8 mouse cellular contexts compared by ENCODE assay signal in genomic region chr11:22513075-22513474, GRCm38 (mm10). TPM values are rescaled to one million over a fixed set of nuclear protein-coding genes. Genes with fewer than 3 reads are reported as not detected.
A peak's percentile ranks its signal among the peaks of the same experiment; 100 is the strongest.
DNase-seq lines count a peak whose midpoint lies in the region; ATAC-seq and TF ChIP-seq lines count a peak whose summit lies in the region.

No protein-coding gene starts in this region.

- H3ac ChIP-seq in myocyte (ENCODE audit: control insufficient read depth, insufficient read length), result peak overlapping the region; percentile 31

- no peak for ATAC-seq in kidney, embryonic 15.5 days (replicated peaks; ENCODE audit: low FRiP score)
- ATAC-seq in embryonic facial prominence, embryonic 11.5 days (replicated peaks; ENCODE audit: insufficient number of reproducible peaks, low FRiP score, low TSS enrichment, low read depth), result no peak
- ATAC-seq in intestine, embryonic 14.5 days (replicated peaks; ENCODE audit: low FRiP score, low TSS enrichment, low read depth), result no peak

- H3K27me3 ChIP-seq in kidney, embryonic 15.5 days, result no peaks in the 10 kb centered on the region
- no peaks in the 10 kb centered on the region for H3K27me3 ChIP-seq in embryonic facial prominence, embryonic 11.5 days (ENCODE audit: control insufficient read depth, insufficient read depth, low read length)
- H3K27me3 ChIP-seq in intestine, embryonic 14.5 days (replicated peaks; ENCODE audit: control insufficient read depth, insufficient read depth, low read length), result no peaks in the 10 kb centered on the region
- H3K27me3 ChIP-seq in myocyte (ENCODE audit: control insufficient read depth, insufficient read depth, insufficient read length), result no peaks in the 10 kb centered on the region

- H3K9me3 ChIP-seq in kidney, embryonic 15.5 days (replicated peaks), result no peaks in the 10 kb centered on the region
- no peaks in the 10 kb centered on the region for H3K9me3 ChIP-seq in embryonic facial prominence, embryonic 11.5 days (replicated peaks; ENCODE audit: control insufficient read depth, low read length)
- no peaks in the 10 kb centered on the region for H3K9me3 ChIP-seq in intestine, embryonic 14.5 days (ENCODE audit: control insufficient read depth, low read length)

- no peaks in the 10 kb centered on the region for H3K79me2 ChIP-seq in myocyte (ENCODE audit: control insufficient read depth, insufficient read depth)

- no peak for TF ChIP-seq POLR2A in myocyte (IDR thresholded peaks at IDR 0.05; ENCODE audit: insufficient read length, low read depth)

- peaks cover 5% of the 10 kb centered on the region; the same call in 1 of the 2 replicates for H3K36me3 ChIP-seq in kidney, embryonic 15.5 days
- no peaks in the 10 kb centered on the region for H3K36me3 ChIP-seq in embryonic facial prominence, embryonic 11.5 days (replicated peaks; ENCODE audit: control insufficient read depth, insufficient read depth, low read depth, low read length)
- no peaks in the 10 kb centered on the region for H3K36me3 ChIP-seq in intestine, embryonic 14.5 days (ENCODE audit: control insufficient read depth, insufficient read depth, low read length)
- no peaks in the 10 kb centered on the region for H3K36me3 ChIP-seq in myocyte (ENCODE audit: control insufficient read depth, insufficient read depth)

- intact Hi-C loops in left cerebral cortex, postnatal 14 days (cut with DNase I), result loop anchor here (5.0 kb wide), 2 partner anchors 104 to 281 kb away; no protein-coding TSS in a partner anchor

- 34% methylated on average over 11 of the region's 11 CpGs for WGBS in kidney, embryonic 15.5 days
- WGBS in embryonic facial prominence, embryonic 11.5 days, result 65% methylated on average over 11 of the region's 11 CpGs
- WGBS in intestine, embryonic 14.5 days, result 48% methylated on average over 11 of the region's 11 CpGs

- 0 out of 2 replicates have a peak, but pooled peaks cover 5% of the 10 kb centered on the region for H3K4me1 ChIP-seq in kidney, embryonic 15.5 days
- no peaks in the 10 kb centered on the region for H3K4me1 ChIP-seq in embryonic facial prominence, embryonic 11.5 days (ENCODE audit: control insufficient read depth, insufficient read depth, low read length)
- no peaks in the 10 kb centered on the region for H3K4me1 ChIP-seq in intestine, embryonic 14.5 days (replicated peaks; ENCODE audit: control insufficient read depth, insufficient read depth, low read length)

- H3K9ac ChIP-seq in kidney, embryonic 15.5 days, result peak overlapping the region; percentile 85
- H3K9ac ChIP-seq in embryonic facial prominence, embryonic 11.5 days (replicated peaks; ENCODE audit: low read length), result peak overlapping the region; percentile 98
- H3K9ac ChIP-seq in intestine, embryonic 14.5 days (ENCODE audit: low read length), result peak overlapping the region; percentile 96

- H3K27ac ChIP-seq in kidney, embryonic 15.5 days, result peak overlapping the region; percentile 96
- peak overlapping the region; percentile 83; the same call in 1 of the 2 replicates for H3K27ac ChIP-seq in embryonic facial prominence, embryonic 11.5 days (replicated peaks; ENCODE audit: low read depth, low read length)
- peak overlapping the region; percentile 95 for H3K27ac ChIP-seq in intestine, embryonic 14.5 days (ENCODE audit: low read depth)

- H3K4me2 ChIP-seq in kidney, embryonic 15.5 days, result peak overlapping the region; percentile 61
- H3K4me2 ChIP-seq in embryonic facial prominence, embryonic 11.5 days (ENCODE audit: low read depth, low read length), result peak overlapping the region; percentile 65
- H3K4me2 ChIP-seq in intestine, embryonic 14.5 days (ENCODE audit: low read length), result peak overlapping the region; percentile 73
- H3K4me2 ChIP-seq in myocyte (ENCODE audit: low read depth), result peak overlapping the region; percentile 71

- DNase-seq in kidney, postnatal 14 days, result no peak
- DNase-seq in embryonic facial prominence, embryonic 11.5 days (ENCODE audit: low spot score), result peak; percentile 19
- no peak for DNase-seq in intestine, embryonic 14.5 days (ENCODE audit: low spot score)
- no peak for DNase-seq in urinary bladder, postnatal 36 days (ENCODE audit: low spot score in 2 of 2)
- DNase-seq in adrenal gland, adult 8-10 months, result no peak
- DNase-seq in left cerebral cortex, postnatal 14 days (ENCODE audit: low spot score in 2 of 2), result no peak

- peak overlapping the region; percentile 74 for H3K4me3 ChIP-seq in kidney, embryonic 15.5 days (replicated peaks)
- H3K4me3 ChIP-seq in embryonic facial prominence, embryonic 11.5 days (ENCODE audit: low read depth, low read length), result peak overlapping the region; percentile 79
- H3K4me3 ChIP-seq in intestine, embryonic 14.5 days (ENCODE audit: low read depth, low read length), result peak overlapping the region; percentile 79
- peak overlapping the region; percentile 44 for H3K4me3 ChIP-seq in myocyte

TF ChIP-seq in myocyte, 11 proteins besides CTCF, POLR2A, EP300 and RAD21:
- TF ChIP-seq USF1 (IDR thresholded peaks at IDR 0.05; ENCODE audit: low read depth) (no peak), CEBPB (IDR thresholded peaks at IDR 0.05; ENCODE audit: insufficient read depth, poor library complexity, severe bottlenecking) (no peak), TCF12 (IDR thresholded peaks at IDR 0.05; ENCODE audit: insufficient read depth, poor library complexity, severe bottlenecking) (no peak), TCF3 (IDR thresholded peaks at IDR 0.05; ENCODE audit: insufficient read length, low read depth) (no peak), MYOG (IDR thresholded peaks at IDR 0.05; ENCODE audit: control insufficient read depth in 1 of 3, insufficient read depth in 1 of 3, insufficient read length in 2 of 3, low read depth in 2 of 3) (no peak), REST (IDR thresholded peaks at IDR 0.05; ENCODE audit: insufficient read depth, insufficient read length) (no peak), MYOD1 (IDR thresholded peaks at IDR 0.05; ENCODE audit: control insufficient read depth in 1 of 3, insufficient read length in 2 of 3, low read depth in 2 of 3) (no peak), SRF (IDR thresholded peaks at IDR 0.05; ENCODE audit: control insufficient read depth, insufficient read length, low read depth) (no peak), MAX (IDR thresholded peaks at IDR 0.05; ENCODE audit: low read depth) (no peak), POLR2AphosphoS2 (IDR thresholded peaks at IDR 0.05; ENCODE audit: insufficient read length, low read depth) (no peak), E2F4 (IDR thresholded peaks at IDR 0.05; ENCODE audit: insufficient read depth) (no peak)

RNA-seq across cellular contexts. Expression of gene Tmem17, which starts 1.2 kb away (rescaled TPM):
- polyA plus RNA-seq in kidney, embryonic 15.5 days (2015; fragmentation: Nextera tagmentation; extraction: Ambion mirVana), result 15.6 and 15.8 TPM in 2 replicates
- 14.7 and 15.3 TPM in 2 replicates for polyA plus RNA-seq in embryonic facial prominence, embryonic 11.5 days (2014; fragmentation: Nextera tagmentation; extraction: Ambion mirVana)
- 11.7 and 12.0 TPM in 2 replicates for polyA plus RNA-seq in intestine, embryonic 14.5 days (2014; fragmentation: Nextera tagmentation; extraction: Ambion mirVana)
- polyA plus RNA-seq in myocyte (2012; fragmentation: generic; extraction: Trizol), result 3.1 TPM
- 1 to 10 TPM; 3.3 to 4.3 (median 3.6) TPM for total RNA-seq in adrenal gland, adult 8-10 months (2022)
- 1 to 10 TPM; 6.5 to 7.1 TPM for total RNA-seq in left cerebral cortex, postnatal 14 days (2021)
